Mouse (Mus musculus): Measurements from ENCODE around the gene Ist1. TPM values are rescaled to one million over a fixed set of nuclear protein-coding genes. Genes with fewer than 3 reads are reported as not detected.

Ist1 gene
- 10 to 100 TPM; 84.7 to 86.4 TPM for total RNA-seq (2021)

DNA sequence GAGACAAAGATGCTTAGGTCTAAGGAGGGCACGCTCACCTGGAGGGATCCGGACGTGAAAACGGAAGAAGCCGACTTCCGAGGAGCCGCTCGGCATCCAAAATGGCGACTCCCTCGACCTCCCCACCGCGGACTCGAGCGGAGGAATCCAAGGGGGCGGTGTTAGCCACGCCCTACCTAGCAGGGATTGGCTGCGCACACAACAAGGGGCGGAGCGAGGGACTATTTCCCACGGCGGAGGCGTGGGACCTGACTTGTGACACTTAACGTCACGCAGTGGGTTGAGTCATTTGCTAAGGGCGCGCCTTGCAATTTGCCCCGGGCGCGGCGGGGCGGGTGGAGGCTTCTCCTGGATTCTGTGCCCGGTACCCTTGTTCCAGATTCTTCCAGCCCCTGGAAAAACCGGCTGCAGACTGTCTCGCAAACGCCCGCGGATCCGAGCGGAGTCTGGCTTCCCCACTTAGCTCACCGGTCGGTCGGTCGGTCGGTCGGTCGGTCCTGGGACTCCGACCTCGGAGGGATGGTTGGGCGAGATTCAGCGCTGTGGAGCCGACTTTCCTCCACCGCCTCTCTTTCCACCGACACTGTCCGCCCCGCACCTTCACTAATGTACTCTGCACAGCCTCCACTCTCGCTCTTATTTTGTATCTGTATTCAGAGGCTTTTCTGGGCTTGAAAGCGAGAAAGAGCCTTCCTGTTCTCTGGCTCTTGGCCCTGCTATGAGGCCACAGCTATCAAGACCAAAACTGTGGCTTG, at the start of gene Ist1:
Gene Ist1 (minus strand): TSS at position 115 of the 755 bp plus-strand sequence.
- peak; percentile 91 to 94 for DNase-seq (ENCODE audit: extremely low spot score in 1 of 2, low spot score in 1 of 2)

DNA sequence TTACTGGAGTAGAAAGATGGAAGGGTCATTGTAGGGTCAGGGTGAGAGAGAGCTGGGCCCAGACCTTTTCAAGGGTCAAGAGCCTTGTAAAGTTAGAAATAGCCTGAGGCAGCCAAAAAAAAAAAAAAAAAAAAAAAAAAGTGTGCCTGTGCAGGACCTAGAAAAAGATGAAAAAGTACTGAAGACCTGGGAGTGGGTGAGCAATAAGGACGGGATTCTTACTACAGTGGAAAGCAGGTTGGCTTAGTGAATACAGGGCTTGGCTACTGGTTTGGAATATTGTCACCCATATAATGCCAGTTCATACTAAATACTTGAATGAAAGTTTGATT, 45.0 kb upstream of the Ist1 start:
- no peak for DNase-seq (ENCODE audit: extremely low spot score in 1 of 2, low spot score in 1 of 2)

DNA sequence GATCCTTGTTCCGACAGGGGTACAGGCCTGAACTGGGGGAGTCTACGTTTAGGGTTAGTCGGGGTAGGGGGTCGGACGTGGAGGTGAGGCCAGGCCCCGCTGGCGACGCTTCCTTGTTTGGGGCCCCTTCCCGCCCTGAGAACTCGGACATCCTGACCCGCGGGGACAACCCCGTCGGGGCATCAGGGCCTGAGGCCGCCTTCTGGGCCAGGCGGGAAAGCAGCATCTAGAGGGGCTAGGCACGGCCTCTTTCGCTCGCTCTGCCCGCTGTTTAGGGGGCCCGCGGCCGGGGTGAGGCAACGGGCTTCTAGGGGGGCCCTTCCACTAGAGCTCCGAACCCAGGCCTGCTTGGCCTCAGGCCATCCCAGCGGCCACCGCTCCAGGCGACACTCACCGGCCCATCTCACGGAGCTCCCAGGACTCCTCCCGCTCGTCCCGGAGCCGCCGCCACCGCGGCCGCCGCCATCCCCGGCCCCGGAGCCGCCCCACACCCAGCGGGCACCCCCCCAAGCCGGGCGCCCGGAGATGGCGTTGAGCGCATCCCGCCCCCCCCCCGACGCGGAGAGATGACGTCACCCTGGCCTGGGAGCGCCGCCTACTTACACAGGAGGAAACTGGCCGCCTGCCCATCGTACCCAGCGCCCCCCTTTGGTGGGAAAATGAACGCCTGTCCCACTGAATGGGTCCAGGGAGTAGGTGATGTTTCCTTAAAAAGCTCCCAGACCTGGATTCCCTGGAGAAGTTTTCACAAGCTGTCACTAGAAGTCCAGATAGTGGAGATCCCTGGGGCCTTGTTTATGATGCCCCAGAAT, 44.4 kb upstream of the Ist1 start, which contains the start of gene Atxn1l:
Gene Atxn1l (minus strand): TSS at position 503 of the 812 bp plus-strand sequence.
- peak; percentile 80 to 90 for DNase-seq (ENCODE audit: extremely low spot score in 1 of 2, low spot score in 1 of 2)

DNA sequence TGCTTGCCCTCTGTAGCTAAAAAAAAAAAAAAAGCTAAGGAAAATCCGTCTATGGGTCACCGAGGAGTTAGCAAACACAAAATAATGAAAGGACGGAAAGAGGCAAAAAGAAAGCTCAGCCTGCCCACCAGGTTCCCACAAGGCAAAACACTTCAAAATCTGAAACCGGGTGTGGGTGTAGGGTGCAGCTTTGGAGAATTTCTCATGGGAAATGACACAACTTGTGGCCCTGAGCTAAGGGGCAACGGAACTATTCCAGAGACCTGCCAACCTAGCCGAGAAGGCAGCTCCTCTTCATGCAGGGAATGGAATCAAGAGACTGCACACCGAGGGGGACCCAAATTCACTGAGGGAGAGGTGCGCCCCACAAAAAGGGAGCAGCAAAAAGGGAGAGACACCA, 43.8 kb upstream of the Ist1 start:
- no peak for DNase-seq (ENCODE audit: extremely low spot score in 1 of 2, low spot score in 1 of 2)

DNA sequence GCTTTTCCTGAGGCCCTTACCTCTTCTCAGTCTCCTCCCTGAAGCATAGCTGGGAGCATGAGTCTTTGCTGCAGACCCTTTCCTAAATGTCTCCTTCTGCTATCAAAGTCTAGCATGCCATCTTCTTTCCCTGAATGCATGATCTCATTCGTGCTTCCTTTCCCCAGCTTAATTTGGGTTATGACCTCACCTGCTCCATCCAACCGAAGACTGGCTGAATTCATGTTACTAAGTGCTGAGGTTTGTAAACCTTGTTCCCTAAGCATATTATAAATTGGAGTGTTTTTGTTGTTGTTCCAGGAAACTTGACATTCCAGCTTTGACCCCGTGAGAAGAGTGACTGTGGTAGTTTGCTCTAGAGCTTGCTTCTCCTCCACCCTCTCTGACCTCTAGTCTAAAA, 41.0 kb upstream of the Ist1 start:
- DNase-seq (ENCODE audit: extremely low spot score in 1 of 2, low spot score in 1 of 2), result no peak

DNA sequence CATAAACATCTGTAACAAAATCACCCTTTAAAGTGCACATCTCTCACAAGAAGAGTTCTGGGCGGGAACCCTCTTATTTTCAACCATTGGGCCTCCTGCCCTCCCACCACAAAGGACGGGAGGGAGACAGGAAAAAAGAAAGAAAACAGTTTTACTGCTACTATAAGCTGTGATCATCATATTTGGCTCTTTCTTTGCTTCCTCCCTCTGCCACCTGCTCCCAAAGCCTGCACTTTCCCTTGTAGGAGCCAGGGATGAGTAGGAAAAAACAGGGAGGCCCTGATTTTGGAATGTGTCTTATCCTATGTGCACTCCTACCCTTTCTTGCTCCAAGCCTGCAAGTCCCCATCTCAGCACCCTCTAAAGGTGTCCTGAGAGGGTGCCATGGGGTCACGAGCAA, 38.0 kb upstream of the Ist1 start:
- no peak for DNase-seq (ENCODE audit: extremely low spot score in 1 of 2, low spot score in 1 of 2)

DNA sequence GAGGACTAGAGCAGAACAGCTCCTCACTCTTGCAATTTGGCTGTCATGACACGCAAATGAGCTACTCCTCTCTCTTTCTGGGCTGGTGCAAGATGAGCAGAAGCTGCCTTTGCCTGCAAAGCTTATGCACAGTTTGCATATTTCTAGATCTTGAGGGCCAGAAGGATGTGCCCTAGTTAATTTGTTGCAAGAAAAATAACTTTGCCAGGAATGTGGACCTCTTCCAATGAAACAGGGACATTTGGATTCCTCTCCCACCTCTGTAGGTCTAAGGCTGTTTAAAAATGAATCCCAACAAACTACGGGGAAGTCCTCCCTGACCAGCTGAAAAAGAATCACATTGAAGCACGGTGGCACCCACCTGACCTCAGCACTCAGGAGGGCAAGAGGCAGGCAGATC, 32.0 kb upstream of the Ist1 start:
- DNase-seq (ENCODE audit: extremely low spot score in 1 of 2, low spot score in 1 of 2), result no peak

DNA sequence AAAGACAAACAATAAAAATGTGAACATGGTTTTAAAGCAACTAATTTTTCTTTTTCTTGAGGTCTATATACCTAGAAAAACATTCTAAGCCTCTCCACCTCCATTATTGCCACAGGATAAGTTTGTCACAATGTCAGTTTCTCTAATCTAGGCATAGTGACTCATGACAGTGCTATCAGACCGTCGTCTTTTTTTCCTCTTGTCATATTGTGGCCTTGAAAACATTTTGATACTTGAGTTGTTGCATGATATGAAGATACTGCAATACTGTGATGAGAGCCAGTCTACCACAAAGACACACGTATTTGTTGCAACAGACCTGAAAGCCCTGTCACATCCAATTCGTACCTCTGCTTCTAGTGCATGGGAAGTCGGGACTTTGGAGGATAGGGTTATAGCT, 21.9 kb upstream of the Ist1 start:
- no peak for DNase-seq (ENCODE audit: extremely low spot score in 1 of 2, low spot score in 1 of 2)

DNA sequence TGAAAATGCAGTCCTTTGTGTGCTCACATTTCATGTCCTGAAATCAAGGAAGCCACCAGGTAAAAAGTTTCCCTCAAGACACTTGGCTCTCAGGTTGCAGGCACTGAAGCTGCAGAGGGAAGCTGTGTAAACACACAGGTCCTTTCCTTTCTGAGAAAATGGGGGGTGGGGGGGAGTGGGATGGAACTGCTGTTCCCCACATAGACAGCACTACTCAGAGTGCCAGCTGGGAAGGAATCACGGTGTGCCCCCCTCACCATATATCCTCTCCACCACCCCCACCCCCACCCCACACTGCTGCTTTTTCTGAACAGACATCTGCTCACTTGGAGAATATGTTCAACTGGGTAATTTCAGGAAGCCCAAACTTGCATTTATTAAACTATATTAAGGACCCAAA, 19.5 kb upstream of the Ist1 start:
- no peak for DNase-seq (ENCODE audit: extremely low spot score in 1 of 2, low spot score in 1 of 2)

DNA sequence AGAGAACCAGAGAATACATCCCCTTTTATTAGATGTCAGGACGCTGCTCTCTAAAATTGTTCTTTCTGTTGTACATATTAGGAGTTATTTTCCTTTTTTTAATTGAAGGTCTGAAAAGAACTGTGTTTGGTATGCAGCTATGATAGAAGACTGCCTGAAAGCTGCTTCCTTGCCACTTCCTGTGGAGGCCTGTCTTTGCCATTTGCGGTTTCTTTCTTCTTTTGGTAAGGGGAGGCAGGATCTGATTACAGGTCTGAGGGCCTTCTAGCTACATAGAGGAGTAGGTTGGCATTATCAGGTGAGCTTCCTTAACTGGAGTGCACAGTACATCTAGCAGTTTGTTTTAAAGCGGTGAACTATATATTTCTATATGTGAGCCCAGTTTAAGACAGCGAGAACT, 14.9 kb upstream of the Ist1 start:
- no peak for DNase-seq (ENCODE audit: extremely low spot score in 1 of 2, low spot score in 1 of 2)

DNA sequence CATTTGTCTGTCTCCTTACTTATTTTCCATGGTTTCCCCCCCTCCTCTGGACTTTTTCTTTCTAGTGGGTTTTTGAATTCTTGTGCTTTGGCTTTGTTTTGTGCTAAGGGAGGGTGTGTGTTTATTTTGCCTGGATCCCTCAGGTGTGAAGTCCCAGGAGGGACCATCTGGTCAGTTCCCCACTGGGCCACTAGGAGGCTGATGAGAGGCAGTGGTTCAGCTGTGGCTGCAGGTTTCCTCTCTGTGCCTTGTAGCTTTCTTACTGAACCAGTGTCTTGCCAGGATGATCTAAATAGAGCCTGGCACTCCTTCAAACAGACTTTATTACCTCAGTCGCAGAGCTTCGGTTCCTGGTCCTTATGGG, 13.8 kb upstream of the Ist1 start:
- peak; percentile 38 to 74 for DNase-seq (ENCODE audit: extremely low spot score in 1 of 2, low spot score in 1 of 2)

DNA sequence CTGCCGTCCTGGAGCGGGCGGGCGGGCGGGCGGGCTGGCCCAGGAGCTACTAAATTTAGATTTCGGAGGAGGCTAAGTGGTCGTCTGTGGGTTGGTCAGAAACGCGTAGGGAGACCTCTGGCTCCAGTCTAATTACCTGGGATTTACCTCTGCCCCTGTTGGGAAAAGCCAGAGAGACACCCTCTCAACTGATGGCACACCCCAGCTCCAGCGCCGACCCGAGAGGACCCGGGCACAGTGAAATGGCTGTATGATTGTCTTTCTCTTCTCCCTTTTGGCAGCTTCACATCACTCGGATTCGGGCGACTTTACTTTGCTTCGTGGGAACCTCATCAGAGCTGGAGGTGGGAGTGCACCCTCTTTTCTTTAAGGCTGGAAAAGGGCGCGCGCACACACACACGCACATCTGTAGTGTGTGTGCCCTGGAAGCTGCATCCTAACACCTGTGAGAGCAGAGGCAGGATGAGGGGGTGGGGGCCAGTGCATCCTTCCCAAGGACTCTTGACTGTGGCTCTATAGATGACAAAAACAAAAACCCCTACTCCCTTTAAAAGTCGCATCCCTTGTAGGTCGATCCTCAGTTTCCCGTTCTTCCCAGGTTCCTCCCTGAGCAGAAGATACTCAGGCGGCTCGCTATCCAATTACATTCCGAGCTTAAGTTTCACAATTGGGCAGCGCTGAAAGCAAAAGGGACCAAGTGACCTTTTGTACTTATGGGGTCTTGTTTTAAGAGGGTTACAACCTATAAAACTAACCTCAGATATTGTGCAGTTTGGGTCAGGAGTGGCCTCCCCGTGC, 13.2 kb upstream of the Ist1 start:
- DNase-seq (ENCODE audit: extremely low spot score in 1 of 2, low spot score in 1 of 2), result no peak

DNA sequence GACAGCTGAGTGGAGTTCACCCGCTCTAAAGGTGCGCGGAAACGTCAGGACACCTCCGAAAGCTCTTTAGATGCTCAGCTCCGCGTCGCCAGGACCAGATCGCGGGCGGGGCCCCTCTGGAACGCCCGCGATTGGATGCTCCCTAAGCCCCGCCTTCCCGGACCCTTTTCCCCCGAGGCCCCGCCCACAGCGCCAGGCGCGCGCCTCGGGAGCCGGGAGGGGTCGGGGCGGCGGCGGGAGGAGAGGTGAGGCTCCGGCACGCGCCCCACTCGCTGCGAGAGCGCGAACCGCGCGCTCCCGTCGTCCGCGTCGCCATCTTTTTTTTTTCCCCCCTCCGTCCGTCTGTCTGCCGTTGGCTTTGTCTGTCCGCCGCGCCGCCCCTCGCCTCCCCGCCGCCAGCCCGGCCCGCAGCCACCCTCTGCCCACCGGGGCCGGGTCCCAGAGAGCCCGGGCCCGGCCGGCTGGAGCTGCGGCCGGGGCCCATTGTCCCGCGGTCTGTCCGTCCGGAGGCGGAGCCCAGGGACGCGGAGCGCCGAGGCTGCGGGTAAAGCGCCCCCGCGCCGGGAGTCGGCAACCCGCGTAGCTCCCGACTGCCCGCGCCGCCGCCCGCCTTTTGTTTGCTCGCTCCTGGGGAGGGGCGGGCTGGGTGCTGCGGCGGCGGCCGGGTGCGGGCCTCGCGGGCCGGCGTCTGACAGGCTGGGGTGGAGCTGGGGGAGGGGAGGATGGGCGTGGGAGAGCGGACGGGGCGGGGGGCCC, 12.4 kb upstream of the Ist1 start, which contains the start of gene Zfp821:
Gene Zfp821 (plus strand): TSS at position 227 of the 756 bp plus-strand sequence.
- DNase-seq (ENCODE audit: extremely low spot score in 1 of 2, low spot score in 1 of 2), result peak; percentile 79 to 81

DNA sequence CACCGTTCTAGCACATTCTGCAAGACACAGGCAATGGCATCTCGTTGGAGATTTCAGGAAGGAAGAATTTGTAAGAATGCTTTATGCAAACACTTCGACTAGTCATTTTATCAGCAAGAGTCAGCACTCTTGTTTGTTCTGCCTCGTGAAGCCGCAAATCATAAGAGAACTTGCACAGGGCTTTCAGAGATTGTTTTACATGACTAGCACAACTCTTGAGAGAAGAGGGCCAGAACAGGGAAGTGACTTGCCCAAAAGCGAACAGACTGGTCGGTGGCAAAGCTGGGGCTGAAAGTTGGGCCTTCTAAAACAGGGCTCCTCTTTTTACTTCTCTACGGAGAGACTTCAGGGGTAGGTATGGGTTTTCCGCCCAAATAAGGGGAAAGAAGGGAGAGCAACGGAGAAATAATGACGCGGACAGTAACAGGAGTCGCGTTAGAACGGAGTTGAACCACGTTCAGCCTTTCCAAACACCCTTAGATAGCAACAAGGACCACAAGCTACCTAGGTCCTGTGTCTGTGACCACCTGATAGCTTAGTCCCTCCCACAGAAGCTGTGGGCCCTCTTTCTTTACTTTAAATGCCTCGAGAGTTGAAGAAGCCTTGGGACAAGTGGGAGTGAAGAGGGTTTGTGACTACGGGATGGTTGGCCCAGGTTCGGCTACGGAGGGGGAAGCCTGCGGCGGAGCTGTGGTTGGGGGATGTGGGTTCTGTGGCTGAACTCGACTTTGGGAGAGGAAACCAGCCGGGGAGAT, 11.7 kb upstream of the Ist1 start:
- no peak for DNase-seq (ENCODE audit: extremely low spot score in 1 of 2, low spot score in 1 of 2)

DNA sequence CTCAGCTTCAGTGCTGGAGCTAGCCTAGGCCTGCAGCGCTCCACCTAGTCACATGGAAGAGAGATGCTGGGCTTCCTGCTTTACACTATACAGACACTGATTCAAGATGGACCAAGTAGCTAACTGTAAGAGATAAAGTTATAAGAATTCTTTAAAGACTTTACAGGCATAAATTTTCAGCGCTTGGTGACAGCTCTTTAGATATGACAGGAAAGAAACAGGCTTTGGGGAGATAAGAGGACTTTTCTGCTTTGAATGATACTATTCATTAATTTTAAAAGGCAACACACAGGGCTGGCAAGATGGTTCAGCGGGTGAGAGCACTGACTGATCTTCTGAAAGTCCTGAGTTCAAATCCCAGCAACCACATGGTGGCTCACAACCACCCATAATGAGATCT, 5.4 kb upstream of the Ist1 start:
- DNase-seq (ENCODE audit: extremely low spot score in 1 of 2, low spot score in 1 of 2), result no peak

DNA sequence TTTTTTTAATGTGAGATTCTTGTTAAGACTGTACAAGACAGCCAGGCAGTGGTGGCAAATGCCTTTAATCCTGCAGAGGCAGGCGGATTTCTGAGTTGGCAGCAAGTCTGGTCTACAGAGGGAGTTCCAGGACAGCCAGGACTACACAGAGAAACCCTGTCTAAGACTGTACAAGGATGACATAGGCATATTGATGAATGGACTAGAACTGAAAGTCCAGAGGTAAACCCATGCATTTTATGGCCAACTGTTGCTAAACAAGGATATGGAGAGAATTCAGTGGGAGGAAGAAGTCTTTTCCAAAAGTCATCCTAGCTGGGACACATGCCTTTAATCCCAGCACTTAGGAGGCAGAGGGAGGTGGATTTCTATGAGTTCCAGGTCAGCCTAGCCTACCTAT, 4.7 kb upstream of the Ist1 start:
- DNase-seq (ENCODE audit: extremely low spot score in 1 of 2, low spot score in 1 of 2), result no peak

DNA sequence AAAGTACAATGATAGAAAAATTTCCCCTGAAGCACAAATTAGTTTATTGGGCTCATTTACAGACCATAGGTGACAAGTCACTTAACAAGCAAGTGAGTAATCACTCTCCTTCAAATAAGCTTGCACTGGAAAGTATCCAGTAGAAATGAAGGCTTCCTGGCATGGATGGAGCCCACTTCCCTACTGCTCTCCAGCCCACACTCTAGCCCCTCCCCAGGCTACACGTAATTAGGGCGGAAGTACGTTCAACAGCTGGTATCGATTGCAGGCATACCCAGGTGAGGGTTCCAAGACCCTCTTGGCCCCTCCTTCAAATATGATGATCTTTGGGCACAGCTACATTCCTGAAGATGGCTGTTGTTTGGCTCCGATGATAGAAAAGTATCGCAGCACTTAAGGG, 1.1 kb upstream of the Ist1 start:
- no peak for DNase-seq (ENCODE audit: extremely low spot score in 1 of 2, low spot score in 1 of 2)

DNA sequence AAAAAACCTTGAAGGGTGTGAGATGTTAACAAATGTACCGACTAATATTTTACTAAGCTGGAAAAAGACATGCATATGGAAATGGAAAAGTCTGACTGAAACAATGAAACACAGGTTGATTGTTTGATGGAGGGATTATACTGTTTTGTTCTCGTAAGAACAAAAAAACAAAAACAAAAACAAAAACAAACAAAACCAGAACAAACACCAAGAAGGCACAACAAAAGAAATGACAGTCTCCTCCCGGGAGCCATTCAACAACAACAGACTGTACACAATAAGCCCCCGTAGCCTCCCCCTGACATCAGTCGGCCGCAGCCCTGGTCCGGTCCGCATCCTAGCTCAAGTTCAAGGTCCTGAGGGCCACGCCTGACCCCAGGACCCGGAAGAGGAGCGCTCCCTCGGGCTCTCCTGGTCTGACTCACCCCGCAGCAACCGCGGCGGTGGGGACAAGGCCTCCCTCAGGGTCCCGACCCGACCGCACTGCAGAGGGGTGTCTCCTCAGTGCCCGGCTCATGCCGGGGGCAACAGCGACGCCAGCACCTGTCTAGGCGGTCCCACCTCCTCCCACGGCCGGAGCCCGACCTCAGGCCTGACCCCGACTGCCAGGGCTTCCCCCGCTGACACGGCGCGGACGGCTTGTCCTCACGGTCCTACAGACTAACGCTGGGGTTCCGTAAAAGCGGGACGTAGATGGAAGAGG, 466 bp downstream of the Ist1 start:
- peak in 1 of 2 experiments; percentile 54 for DNase-seq (ENCODE audit: extremely low spot score in 1 of 2, low spot score in 1 of 2)

DNA sequence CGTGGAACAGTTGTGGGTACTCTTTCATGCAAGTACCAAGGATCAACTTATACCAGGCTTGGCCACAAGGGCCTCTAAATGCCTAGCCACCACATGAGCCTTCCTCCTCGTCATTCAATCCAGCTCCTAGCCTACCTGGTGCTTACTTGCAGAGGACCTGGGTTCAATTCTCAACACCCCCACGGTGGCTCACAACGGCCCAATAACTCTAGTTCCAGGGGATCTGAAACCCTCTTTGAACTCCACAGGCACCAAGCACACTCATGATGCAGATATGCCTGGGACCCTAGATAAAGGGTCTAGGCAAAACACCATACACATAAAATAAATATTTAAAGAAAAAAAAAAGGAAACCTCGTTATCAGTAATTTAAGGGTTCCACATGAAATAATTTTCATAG, 1.3 kb downstream of the Ist1 start:
- no peak for DNase-seq (ENCODE audit: extremely low spot score in 1 of 2, low spot score in 1 of 2)
